Mouse (Mus musculus): Measurements from ENCODE around the gene Rab3gap2.

Gene Rab3gap2

GRCm38 (mm10) chr1:185203909-185204661 is at the start of gene Rab3gap2:
Gene Rab3gap2, plus strand, starts transcription at chr1:185204117.
- in situ Hi-C loops (cut with MboI, MseI): loop anchor here (10.0 to 25.0 kb wide), 2 partner anchors 1167 to 1169 kb away; partner anchors contain the start of gene 1700056E22Rik (in 2 of the 2)

DNA sequence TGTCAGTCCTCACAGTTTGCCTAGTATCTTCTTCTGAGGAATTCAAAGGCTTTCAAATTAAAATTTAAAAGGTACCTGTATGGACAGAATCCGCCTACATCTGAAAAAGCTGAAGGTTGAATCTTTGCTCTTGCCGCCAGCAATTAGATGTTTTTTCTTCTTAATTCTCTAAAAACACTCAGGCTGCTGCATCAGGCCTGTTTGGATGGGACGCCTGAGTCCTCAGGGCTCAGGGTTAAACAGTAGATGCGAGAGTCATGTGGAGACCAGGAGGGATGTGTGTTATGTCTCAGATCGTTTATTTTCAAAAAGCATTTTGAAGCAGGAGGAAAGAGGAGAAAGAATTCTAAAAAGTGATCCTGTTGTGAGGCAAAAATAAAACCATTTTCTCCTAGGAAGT is 30.3 kb upstream of the Rab3gap2 start:
- in situ Hi-C loops (cut with MboI, MseI): loop anchor here in 1 of 2 experiments (10.0 kb wide), 1 partner anchor 1529 kb away; no protein-coding TSS in a partner anchor

GRCm38 (mm10) chr1:185177860-185178259 is 26.1 kb upstream of the Rab3gap2 start:
- in situ Hi-C loops (cut with MboI, MseI): loop anchor here in 1 of 2 experiments (10.0 kb wide), 1 partner anchor 1533 kb away; no protein-coding TSS in a partner anchor

- in situ Hi-C loops (cut with MboI, MseI): loop anchor here in 1 of 2 experiments (10.0 kb wide), 1 partner anchor 209 kb away; no protein-coding TSS in a partner anchor
Observed at GRCm38 (mm10) chr1:185183591-185184330, 20.2 kb upstream of the Rab3gap2 start.

- in situ Hi-C loops (cut with MboI, MseI): loop anchor here in 1 of 2 experiments (5.0 to 10.0 kb wide), 2 partner anchors 73 to 211 kb away; no protein-coding TSS in a partner anchor
Observed at GRCm38 (mm10) chr1:185185556-185185955, 18.4 kb upstream of the Rab3gap2 start.

DNA sequence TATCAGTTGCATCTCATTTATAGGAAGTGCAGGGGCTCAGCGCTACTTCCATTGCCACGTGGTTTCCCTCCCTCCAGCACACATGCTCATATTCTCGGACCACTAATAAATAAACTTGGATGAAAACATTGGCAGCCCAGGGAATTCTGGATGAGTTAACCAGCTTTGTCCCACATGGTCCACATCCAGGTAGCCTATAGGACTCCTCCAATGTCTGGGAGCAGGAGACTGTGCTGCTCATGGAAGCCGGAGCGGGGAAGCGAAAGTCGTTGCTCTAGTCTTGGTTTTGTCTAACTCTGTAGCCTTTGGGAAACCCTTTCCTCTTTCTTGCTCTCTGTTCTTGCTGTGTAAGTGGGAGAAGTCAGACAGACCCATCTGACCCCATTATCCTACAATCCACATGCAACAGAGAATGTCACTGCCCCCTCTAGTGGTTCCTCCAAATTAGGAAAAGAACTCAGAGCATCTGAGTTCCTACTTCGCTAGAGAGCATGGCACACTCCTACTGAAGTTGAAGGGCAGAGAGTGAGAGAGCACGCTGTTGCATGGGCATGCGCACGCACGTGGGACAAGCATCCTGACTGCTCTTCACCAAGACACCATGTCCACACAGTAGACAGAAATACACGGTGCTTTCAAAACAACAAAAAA is 16.7 kb upstream of the Rab3gap2 start:
- in situ Hi-C loops (cut with MboI, MseI): loop anchor here in 1 of 2 experiments (5.0 to 10.0 kb wide), 2 partner anchors 75 to 212 kb away; no protein-coding TSS in a partner anchor

- in situ Hi-C loops (cut with MboI, MseI): loop anchor here (5.0 to 10.0 kb wide), 3 partner anchors 78 to 225 kb away; no protein-coding TSS in a partner anchor
Observed at GRCm38 (mm10) chr1:185189901-185190300, 14.0 kb upstream of the Rab3gap2 start.

- in situ Hi-C loops (cut with MboI, MseI): loop anchor here in 1 of 2 experiments (10.0 kb wide), 1 partner anchor 227 kb away; no protein-coding TSS in a partner anchor
Observed at GRCm38 (mm10) chr1:185192087-185192486, 11.8 kb upstream of the Rab3gap2 start.

DNA sequence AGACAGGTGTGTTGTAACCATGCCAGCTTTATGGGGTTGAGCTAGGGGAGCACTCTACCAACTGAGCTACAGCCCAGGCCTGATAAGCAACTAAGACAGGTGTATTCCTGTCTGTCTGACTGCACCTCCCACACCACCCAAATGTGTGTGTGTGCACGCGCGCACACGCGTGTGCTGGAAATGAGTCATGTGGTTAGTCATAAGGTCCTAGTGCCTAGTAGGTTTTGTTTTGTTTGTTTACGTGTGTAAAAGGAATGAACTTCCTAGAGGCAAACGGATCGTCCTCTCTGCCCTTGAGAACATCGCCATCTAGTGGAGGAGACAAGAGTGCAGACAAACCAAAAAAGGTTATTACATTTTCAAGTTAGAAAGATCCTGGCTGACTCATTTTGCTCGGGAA is 10.4 kb upstream of the Rab3gap2 start:
- in situ Hi-C loops (cut with MboI, MseI): loop anchor here in 1 of 2 experiments (10.0 kb wide), 1 partner anchor 229 kb away; no protein-coding TSS in a partner anchor

DNA sequence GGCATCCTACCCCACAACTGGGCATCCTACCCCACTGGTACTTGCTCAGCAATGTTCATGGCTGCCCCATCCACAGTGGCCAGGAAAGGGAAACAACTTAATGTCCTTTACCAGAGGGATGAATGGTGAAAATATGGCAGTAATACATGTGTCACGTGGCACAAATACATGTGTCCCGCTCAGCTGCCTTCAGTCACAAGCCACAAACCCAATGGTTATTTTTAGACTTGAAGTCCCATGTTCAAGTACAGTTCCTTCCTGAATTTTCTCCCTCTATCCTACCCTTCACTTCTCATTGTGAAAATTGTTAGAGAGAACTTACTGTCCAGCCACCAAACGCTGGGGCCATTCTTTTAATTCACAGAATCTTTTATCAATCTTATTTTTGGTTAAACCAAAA is 7.6 kb upstream of the Rab3gap2 start:
- in situ Hi-C loops (cut with MboI, MseI): loop anchor here in 1 of 2 experiments (10.0 kb wide), 1 partner anchor 232 kb away; no protein-coding TSS in a partner anchor

DNA sequence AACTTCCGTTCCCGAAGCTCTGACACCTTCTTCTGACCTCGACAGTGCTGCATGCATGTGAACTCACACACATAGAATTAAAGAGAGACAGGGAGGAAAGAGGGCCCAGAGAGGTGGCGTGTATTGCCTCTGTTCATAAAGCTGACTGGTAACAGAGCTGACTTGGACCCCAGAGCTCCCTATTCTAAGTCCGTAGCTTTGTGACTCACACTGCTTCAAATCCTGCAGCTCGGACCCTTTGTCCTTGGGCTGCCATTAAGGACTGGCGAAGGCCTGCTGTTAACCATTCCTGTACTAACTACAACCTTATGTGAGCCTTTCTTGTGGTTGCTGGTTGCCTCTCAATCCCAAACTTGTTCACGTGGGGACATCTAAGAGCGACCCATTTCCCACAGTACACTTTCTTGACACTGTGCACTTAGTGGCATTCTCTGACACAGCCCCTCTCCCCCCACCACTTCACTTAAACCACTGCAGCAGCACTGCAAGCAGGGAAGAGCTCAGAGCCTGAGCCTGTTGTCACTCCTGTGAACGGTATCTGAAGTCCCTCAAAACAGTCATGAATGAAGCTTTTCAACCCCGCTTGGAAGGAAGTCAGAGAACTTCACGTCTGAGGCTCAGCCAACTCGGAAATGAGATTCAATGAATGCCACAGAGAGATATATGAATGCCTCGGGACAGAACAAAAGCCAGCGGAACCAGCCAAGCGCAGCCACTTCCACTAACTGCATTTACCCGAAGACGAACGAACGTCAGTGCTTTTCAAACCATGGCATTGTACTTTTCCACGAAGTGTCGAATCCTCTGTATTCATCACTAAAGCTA is 3.1 kb upstream of the Rab3gap2 start:
- in situ Hi-C loops (cut with MboI, MseI): loop anchor here (10.0 to 25.0 kb wide), 2 partner anchors 1163 to 1166 kb away; partner anchors contain the start of gene 1700056E22Rik (in 2 of the 2)

DNA sequence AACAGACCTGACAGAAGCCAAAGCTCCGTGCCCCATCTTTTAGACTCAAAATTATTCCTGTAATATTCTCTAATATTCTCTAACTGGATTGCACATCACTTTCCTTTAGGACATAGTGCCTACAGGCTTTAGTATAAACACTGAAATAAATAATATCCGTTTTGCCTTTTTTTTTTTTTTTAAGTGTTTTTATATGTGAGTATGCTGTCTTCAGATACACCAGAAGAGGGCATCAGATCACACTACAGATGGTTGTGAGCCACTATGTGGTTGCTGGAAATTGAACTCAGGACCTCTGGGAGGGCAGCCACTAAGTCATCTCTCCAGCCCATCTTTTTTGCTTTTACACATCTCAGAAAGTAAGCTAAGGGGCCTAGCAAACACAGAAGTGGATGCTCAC is 1.9 kb upstream of the Rab3gap2 start:
- in situ Hi-C loops (cut with MboI, MseI): loop anchor here (10.0 to 25.0 kb wide), 2 partner anchors 1165 to 1167 kb away; partner anchors contain the start of gene 1700056E22Rik (in 2 of the 2)

DNA sequence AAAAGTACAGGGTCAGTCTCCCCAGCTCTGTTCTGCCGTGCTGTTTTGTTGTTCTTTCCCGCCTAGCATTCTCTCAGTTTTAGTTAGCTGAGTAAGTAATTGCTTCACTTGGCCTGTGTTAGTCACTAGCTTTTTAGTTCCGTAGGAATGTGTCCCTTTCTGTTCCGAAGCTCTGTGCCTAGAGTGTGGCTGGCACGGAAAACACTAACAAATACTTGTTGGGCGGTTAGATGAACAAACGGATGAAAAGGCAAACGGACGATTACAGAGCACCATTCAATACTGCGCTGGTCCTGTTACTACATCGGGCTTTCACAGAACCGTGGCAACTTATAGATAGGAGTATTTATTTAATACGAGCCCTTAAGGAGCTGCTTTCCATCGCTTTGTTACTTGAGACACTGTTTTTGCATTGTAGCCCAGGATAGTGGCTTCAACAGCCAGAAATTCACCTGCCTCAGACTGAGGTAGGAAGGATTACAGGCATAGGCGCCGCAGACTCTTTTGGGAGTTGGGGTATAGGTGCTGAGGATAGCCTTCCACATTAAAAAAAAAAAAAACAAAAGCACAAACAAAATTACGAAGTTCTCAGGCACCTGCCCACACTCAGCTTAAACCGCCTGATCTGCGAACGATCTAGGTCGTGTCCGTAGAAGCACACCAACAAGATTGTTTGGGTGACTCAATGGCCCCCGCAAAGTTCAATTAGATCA is 565 bp upstream of the Rab3gap2 start:
- in situ Hi-C loops (cut with MboI, MseI): loop anchor here (10.0 to 25.0 kb wide), 2 partner anchors 1166 to 1169 kb away; partner anchors contain the start of gene 1700056E22Rik (in 2 of the 2)

GRCm38 (mm10) chr1:185205090-185205489 is 1.2 kb downstream of the Rab3gap2 start:
- in situ Hi-C loops (cut with MboI, MseI): loop anchor here (5.0 to 25.0 kb wide), 3 partner anchors 363 to 1170 kb away; partner anchors contain the start of gene 1700056E22Rik (in 2 of the 2)

DNA sequence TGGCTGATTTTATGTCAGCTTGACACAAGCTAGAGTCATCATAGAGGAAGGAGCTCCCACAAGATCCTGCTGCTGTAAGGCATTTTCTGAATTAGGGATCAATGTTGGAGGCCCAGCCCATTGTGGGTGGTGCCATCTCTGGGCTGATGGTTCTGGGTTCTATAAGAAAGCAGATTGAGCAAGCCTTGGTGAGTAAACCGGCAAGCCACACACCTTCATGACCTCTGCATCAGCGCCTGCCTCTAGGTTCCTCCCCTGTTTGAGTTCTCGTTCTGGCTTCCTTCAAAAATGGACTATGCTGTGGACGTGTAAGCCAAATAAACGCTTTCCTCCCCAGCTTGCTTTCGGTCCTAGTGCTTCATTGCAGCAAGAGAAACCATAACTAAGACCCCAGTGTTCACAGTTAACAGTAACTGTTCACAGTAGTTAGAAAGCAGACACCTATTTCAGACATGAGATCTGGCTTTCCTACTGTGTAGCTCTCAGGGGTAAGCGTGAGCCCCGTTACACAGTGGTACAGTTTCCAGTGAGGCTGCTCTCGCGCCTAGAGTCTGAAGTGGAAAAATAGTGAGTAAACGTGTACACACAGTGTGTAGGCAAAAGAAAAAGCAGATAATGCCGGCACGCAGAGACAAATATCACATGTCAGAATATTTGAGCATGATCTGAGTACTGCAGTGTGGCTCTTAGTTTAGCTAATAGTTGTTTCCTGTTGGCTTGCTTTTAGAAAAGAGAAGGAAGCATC is 4.1 kb downstream of the Rab3gap2 start:
- in situ Hi-C loops (cut with MboI, MseI): loop anchor here (5.0 to 25.0 kb wide), 3 partner anchors 366 to 1173 kb away; partner anchors contain the start of gene 1700056E22Rik (in 2 of the 2)

DNA sequence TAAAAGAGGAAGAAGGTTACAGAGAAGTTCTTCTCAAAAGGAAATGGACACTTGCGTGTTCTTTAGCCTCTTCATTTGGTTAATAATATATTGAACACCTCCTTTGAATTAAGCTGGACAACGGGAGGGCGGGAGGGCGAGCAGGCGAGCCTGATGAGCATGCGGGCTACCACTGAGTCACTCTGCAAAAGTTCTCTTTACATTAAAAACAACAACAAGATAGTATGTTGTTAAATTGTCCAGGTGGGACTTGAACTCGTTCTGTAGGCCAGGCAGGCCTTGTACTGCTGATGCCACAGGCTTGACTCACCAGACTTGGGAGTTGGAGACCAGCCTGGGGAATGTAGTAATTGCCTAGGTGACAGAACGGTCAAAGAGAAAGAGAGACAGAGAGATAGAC is 4.8 kb downstream of the Rab3gap2 start:
- in situ Hi-C loops (cut with MboI, MseI): loop anchor here (5.0 to 25.0 kb wide), 3 partner anchors 366 to 1174 kb away; partner anchors contain the start of gene 1700056E22Rik (in 2 of the 2)

GRCm38 (mm10) chr1:185209641-185210176 is 5.8 kb downstream of the Rab3gap2 start:
- in situ Hi-C loops (cut with MboI, MseI): loop anchor here (5.0 to 25.0 kb wide), 3 partner anchors 367 to 1175 kb away; partner anchors contain the start of gene 1700056E22Rik (in 2 of the 2)

DNA sequence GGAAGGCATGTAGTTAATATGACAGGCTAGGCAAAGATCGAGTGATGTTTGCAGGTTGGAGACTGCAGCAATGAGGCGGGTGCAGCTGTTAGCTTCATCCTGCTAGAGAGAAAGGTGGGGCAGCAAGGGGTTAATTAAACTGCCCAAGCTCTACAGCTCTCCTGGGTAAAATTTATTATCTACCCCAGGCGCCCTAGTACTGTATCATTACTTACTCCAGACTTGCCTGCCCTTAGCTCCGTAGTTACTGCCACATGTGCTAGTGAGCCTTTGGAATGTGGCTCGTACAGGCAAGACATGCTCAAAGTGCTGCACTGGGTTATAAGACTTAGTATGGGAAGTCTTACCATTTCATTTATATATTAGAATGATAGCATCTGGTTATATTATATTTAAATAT is 12.4 kb downstream of the Rab3gap2 start:
- in situ Hi-C loops (cut with MboI, MseI): loop anchor here in 1 of 2 experiments (25.0 kb wide), 1 partner anchor 1179 kb away; the partner anchor contains the start of gene 1700056E22Rik

All from T-helper 17 cell (primary cell).